Mouse (Mus musculus): Measurements from ENCODE around the gene Hhat. TPM values are rescaled to one million over a fixed set of nuclear protein-coding genes. Genes with fewer than 3 reads are reported as not detected.

Hhat gene
- total RNA-seq, 2 experiments from 2014 or later = 1.2 to 2.2 TPM

GRCm38 (mm10) chr1:192749270-192750041 is 21.6 kb downstream of the Hhat start:
- intact Hi-C loops (cut with DNase I) = no loop called here

DNA sequence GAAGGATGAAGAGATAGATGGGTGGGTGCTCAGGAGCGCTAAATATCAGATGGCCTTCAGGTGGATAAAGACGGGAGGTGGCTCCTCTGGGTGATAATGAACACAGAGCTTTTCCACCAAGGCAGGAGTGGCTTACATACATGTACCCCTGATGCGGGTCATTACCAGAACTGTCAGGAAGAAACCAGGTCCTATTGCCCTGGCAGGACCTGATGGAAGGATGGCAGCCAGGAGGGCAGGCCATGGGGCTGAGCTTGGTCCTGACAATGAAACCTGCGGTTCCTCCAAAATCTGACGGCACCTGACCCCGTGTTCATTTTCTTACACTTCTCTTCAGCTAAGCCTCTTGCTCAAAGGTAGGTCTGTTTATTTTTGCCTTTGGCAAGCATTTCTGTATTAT is 24.8 kb downstream of the Hhat start:
- DNase-seq (ENCODE audit: low spot score in 2 of 2) = no peak
- intact Hi-C loops (cut with DNase I) = no loop called here

More at GRCm38 (mm10) chr1:192749270-192750041, 21.6 kb downstream of the Hhat start:
- DNase-seq (ENCODE audit: low spot score in 2 of 2) = no peak

DNA sequence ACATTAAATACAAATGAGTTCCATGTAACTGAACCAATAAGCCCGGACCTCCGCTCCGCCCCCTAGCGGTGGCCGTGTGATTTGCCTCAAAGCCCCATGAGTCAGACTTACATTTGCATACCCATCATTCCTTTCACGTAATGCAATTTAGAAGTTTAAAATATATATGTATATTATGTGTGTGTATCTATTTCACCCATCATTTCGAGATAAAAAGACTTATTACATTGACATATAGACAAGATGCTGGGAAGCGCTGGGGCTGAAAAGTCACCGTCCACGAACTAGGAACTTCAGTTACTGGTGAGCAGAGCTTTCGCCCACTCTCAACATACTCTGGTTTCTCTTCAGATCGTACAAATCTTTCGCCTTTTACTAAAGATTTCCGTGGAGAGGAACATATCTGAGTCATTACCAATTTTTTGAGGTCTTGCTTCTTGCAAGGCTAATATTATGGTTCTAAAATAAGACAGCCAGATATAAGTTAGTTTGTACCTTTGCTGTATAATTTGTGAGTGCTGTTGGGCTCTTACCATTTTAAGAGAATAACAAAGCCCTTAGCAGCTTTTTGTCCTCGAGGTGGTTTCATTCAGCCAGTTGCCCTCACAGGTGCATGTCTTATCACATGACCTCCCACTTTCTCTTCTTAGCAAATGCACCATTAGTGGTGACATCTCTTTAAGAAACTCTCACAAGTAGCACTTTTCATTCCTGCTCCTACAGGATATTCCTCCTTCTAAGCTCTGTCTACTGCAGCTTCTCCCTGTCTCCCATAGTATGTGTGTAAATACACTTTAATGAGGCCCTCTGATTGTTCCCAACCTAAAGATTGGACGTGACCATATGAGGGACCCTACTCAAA is 25.6 kb downstream of the Hhat start:
- DNase-seq (ENCODE audit: low spot score in 2 of 2) = peak in 1 of 2 experiments; percentile 27
- intact Hi-C loops (cut with DNase I) = no loop called here

DNA sequence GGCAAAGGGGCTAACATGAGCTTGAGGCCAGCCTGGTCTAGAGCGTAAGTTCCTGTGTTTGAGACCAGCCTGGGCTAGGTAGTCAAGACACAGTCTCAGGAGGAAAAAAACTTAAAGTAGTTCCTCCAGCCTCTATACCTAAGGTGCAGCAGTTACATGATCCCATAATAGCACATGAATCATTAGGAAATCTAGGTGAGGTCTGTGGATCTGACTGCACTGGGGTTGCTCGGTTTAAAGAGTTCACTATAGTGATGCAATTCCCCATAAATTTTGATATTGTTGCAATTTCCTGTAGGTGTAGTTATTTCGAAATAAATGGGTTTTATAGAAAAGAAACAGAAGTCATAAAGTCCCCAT is 26.2 kb downstream of the Hhat start:
- DNase-seq (ENCODE audit: low spot score in 2 of 2) = no peak

DNA sequence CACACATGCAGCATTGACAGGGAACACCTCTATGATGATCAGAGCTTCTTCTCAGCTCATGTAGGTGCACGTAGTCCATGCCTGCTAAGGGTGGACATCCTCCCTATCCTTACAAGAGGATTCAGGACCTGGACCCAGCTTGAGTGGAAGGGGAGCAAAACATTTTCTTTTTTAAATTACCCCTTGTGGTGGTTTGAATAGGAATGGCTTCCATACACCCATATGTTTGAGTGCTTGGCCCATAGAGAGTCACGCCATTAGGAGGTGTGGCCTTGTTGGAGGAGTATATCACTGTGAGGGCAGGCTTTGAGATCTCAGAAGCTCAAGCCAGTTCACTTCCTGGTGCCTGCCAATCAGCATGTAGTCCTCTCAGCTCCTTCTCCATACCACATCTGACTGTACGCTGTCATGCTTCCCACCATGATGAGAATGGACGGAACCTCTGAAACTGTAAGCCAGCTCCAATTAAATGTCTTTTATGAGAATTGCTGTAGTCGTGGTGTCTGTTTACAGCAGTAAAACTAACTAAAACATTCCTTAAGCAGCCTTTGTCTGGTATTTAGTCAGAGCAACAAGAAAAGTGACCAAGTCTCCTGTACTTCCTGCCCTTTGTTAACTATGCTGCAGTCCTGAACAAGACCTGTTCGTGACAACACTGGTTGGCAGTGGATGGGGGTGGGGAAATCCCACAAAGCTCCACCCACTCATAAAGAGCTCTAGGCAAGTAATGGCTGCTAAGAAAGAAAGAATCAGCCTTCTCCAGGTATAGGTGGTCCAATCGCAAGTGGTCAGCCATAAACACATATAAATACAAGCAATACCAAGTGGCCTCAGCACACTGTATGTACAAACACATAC is 28.4 kb downstream of the Hhat start:
- intact Hi-C loops (cut with DNase I) = no loop called here
- DNase-seq (ENCODE audit: low spot score in 2 of 2) = no peak

More for the DNA sequence above, 26.2 kb downstream of the Hhat start:
- intact Hi-C loops (cut with DNase I) = no loop called here

GRCm38 (mm10) chr1:192741896-192742295 is 29.1 kb downstream of the Hhat start:
- DNase-seq (ENCODE audit: low spot score in 2 of 2) = no peak
- intact Hi-C loops (cut with DNase I) = no loop called here

GRCm38 (mm10) chr1:192736524-192736923 is 34.5 kb downstream of the Hhat start:
- DNase-seq (ENCODE audit: low spot score in 2 of 2) = no peak
- intact Hi-C loops (cut with DNase I) = no loop called here

DNA sequence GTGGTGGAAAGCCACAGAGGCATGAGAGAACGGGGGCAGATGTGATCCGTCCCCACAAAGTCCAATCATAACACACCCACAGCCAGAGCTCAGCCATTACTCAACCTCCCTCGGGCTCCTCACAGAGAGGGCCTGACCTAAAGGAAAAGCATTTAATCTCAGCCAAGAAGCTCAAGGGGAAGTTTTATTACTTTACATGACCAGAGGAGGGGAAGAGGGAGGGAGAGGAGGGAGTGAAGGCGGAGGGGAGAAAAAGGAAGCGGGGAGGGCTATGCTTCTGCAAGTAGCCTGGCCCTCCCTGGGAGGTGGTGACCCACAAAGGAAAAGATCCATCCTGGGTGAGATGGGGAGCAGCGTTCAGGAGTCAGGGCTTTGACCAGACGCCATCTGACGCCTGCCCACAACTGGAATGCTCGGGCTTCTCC is 35.0 kb downstream of the Hhat start:
- no peak for DNase-seq (ENCODE audit: low spot score in 2 of 2)
- intact Hi-C loops (cut with DNase I) = no loop called here

- DNase-seq (ENCODE audit: low spot score in 2 of 2) = peak in 1 of 2 experiments; percentile 67
- intact Hi-C loops (cut with DNase I) = no loop called here
These were observed 40.5 kb downstream of the Hhat start for GRCm38 (mm10) chr1:192730517-192730916.

GRCm38 (mm10) chr1:192726996-192727624 is 43.9 kb downstream of the Hhat start:
- intact Hi-C loops (cut with DNase I) = loop anchor here (2.0 to 5.0 kb wide), 2 partner anchors 186 to 395 kb away; no protein-coding TSS in a partner anchor
- DNase-seq (ENCODE audit: low spot score in 2 of 2) = peak; percentile 45 to 51

DNA sequence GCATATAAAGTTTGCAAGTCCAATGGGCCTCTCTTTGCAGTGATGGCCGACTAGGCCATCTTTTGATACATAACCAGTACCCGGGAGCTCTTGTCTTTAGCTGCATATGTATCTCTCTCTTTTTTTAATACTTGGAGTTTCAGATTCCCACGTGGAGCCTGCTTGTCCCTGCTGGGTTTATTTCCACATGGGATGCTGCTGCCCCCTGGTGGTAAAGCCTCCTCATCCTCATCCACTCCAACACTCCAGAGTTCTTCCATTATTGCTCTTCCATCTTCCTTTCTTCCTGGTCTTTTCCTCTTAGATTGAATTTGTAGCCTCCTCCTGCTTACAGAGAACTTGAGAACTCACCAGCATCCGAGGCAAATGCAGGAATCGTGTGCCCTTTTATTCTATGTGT is 48.9 kb downstream of the Hhat start:
- peak; percentile 74 to 80 for DNase-seq (ENCODE audit: low spot score in 2 of 2)
- intact Hi-C loops (cut with DNase I) = no loop called here

DNA sequence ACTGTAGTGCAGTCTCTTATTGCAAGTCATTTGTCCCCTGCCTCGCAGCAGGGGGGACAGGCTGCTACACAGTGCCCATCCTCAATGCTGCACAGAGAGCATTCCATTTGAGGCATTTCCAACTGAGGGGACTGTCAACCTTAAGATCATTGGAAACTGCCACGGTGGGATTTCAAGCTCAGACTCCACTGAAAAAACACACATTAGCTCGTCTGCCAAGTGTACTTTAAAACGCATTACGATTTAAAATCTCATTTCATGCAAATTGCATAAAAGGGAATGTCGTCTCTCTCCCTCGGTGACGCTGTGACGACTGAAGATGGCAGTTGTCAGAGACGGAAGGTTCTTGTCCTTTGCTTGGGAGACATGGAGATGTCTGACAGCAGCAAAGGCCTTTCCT is 50.9 kb downstream of the Hhat start:
- intact Hi-C loops (cut with DNase I) = no loop called here
- no peak for DNase-seq (ENCODE audit: low spot score in 2 of 2)

- intact Hi-C loops (cut with DNase I) = loop anchor here (1.0 to 5.0 kb wide), 2 partner anchors 115 to 523 kb away; no protein-coding TSS in a partner anchor
- peak; percentile 45 to 49 for DNase-seq (ENCODE audit: low spot score in 2 of 2)
These were observed 59.2 kb downstream of the Hhat start for GRCm38 (mm10) chr1:192711779-192712348.

DNA sequence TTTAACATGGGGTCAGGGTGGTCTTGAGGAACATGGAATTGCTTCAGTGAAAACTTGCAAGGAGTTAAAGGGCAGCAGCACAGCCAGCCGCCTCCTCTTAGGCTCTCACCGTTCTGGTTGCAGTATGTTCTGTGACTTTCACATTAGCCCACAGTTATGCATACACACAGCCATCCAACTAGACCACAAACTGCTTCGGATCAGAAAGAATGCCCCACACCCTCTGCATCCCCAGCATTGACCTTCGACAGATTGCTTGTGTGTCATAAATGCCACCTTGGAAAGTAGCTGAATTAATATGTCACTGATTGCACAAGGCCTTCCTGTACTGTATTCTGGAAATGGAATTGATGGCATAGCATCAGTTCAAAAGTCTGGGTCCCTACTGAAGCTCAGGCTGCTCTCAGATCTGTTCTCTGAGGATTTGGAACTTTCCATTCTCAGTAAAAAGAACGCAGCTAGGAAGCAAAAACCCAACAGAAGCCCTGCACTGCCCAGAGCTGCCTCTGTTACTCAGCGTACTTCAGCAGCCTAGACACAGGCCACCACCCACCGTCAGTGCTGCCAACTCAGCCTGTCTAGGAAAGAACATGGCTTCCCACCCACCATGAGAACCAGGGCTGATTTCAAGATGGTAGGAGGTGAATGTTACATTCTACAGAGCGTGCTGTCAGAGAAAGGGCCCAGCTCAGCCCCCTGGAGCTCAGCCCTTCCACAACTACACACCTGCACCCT is 70.5 kb downstream of the Hhat start:
- intact Hi-C loops (cut with DNase I) = loop anchor here (5.0 kb wide), 1 partner anchor 88 kb away; no protein-coding TSS in a partner anchor
- peak in 1 of 2 experiments; percentile 8 for DNase-seq (ENCODE audit: low spot score in 2 of 2)

DNA sequence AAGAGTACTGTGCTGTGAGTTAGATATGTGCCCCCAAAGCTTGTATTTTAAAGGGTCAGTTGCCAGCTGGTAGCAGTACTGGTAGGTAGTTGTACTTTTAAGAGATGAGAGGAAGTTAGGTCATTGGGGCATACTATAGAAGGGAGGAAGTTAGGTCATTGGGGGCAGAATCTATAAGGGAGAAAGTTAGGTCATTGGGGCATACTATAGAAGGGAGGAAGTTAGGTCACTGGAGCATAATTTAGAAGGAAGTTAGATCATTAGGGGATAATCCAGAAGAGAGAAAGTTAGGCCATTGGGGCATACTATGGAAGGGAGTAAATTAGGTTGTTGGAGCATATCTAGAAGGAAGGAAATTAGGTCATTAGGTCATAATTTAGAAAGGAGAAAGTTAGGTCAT is 71.9 kb downstream of the Hhat start:
- no peak for DNase-seq (ENCODE audit: low spot score in 2 of 2)
- intact Hi-C loops (cut with DNase I) = no loop called here

GRCm38 (mm10) chr1:192696371-192696863 is 74.6 kb downstream of the Hhat start:
- intact Hi-C loops (cut with DNase I) = no loop called here
- no peak for DNase-seq (ENCODE audit: low spot score in 2 of 2)

GRCm38 (mm10) chr1:192693644-192694043 is 77.4 kb downstream of the Hhat start:
- no peak for DNase-seq (ENCODE audit: low spot score in 2 of 2)
- intact Hi-C loops (cut with DNase I) = no loop called here

DNA sequence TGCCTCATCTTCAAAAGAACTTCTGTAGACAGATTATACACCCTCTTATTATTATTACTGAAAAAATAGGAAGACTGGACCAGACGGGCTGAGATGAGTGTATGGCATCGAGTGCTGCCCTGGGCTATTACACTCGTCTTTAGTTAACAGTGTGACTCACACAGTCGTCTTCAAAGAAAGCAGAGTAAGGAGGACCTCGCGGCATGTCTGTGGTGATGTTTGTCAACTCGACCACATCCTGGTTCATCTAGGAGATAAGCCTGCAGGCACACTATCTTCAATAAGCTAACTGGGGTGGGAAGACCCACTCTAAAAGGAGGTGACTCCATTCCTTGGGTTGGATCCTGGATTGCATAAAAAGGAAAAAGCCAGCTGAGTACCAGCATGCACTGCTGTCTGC is 78.0 kb downstream of the Hhat start:
- no peak for DNase-seq (ENCODE audit: low spot score in 2 of 2)

More for the DNA sequence above, 78.0 kb downstream of the Hhat start:
- intact Hi-C loops (cut with DNase I) = no loop called here

Measured in left cerebral cortex, postnatal 25 days (tissue).